Mouse (Mus musculus): ENCODE results near the gene Zfp951.
"Not testable (repeated sequence)": the region's sequence is repeated elsewhere in the genome, so short reads cannot be mapped to it uniquely, and the experiment has no call there.

DNA sequence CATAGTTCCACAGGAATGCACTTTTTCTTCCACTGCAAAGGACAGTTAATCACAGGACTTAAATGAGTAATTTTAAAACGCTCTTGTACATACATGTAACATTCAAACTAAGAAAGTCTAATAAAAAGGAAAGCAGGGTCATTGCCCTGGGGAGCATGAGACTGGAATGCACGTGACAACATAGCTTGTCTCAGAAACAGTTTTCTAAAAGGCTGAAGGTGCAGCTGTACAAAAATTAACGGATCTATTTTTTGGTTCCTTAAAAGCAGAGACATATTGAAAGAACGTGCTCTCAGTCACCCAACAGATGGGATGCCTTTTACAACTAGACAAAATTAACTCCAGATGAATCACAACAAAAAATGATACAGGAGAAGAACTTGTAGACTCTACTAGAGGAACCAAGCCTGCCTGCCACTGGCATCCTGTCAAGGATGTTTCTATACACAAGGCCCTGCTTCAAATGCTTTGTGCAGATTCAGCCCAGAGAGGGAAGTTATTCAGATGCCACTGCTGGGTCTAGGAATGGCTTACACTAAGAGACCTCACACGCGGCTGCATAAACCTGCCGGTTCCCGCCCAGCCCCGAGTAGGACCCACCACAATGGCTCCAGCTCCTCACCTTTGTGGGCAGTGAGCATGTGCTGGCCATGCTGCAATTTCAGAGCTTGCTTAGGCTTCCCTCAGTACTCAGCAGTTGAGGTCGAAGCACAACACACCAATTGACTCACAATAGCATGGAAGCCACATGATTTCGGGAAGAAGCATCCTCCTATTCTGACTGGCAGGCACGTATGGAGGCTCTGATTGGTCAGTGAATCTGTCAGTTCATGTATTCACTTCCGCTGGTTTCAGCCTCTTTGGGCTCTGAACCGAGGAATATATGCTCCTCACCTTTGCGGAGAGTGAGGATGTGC, 567 bp downstream of the Zfp951 start:
- TF ChIP-seq CTCF (IDR thresholded peaks at IDR 0.05; ENCODE audit: low read depth, low read length); GATA1 (IDR thresholded peaks at IDR 0.05; ENCODE audit: borderline replicate concordance, low read length): not testable (repeated sequence)

All from G1E (cell line).